Mouse (Mus musculus) CH12.LX (cell line): ENCODE data around the gene Haus2.

Experiments
- BHLHE40 ChIP-seq: IDR thresholded peaks from 2 replicates; pipeline ENCODE4 v1.6.1; 2011; ENCODE audit warnings: mild to moderate bottlenecking, low read depth, low read length, improper control_type of control experiment
- CHD1 ChIP-seq: IDR thresholded peaks from 2 replicates; pipeline ENCODE4 v1.6.1; 2012; ENCODE audit warnings: low read depth, low read length, improper control_type of control experiment, inconsistent platforms
- CHD2 ChIP-seq: IDR thresholded peaks from 2 replicates; pipeline ENCODE4 v1.6.1; 2011; ENCODE audit warnings: low read length, improper control_type of control experiment
- CTCF ChIP-seq, 2 experiments: IDR thresholded peaks in 1 of 2; conservative IDR thresholded peaks in 1 of 2; 2 replicates each; pipeline ENCODE4 v1.5.1; 2011 to 2012; ENCODE audit warnings: low read depth in 2 of 2, low read length in 2 of 2, improper control_type of control experiment in 1 of 2, inconsistent platforms in 1 of 2, mild to moderate bottlenecking in 1 of 2, moderate library complexity in 1 of 2
- EP300 ChIP-seq: IDR thresholded peaks from 2 replicates; pipeline ENCODE4 v1.6.1; 2011; ENCODE audit warnings: low read length, improper control_type of control experiment
- ETS1 ChIP-seq: conservative IDR thresholded peaks from 2 replicates; pipeline ENCODE4 v1.6.1; 2012; ENCODE audit warnings: low read depth, mild to moderate bottlenecking, inconsistent platforms, low read length, improper control_type of control experiment, moderate library complexity
- GABPA ChIP-seq: IDR thresholded peaks from 2 replicates; pipeline ENCODE4 v1.6.1; 2012; ENCODE audit warnings: low read depth, low read length, improper control_type of control experiment, inconsistent platforms; ENCODE audit not compliant: insufficient replicate concordance
- MYC ChIP-seq: IDR thresholded peaks from 2 replicates; pipeline ENCODE4 v1.6.1; 2011; ENCODE audit warnings: low read depth, mild to moderate bottlenecking, improper control_type of control experiment, low read length
- NELFE ChIP-seq: IDR thresholded peaks from 2 replicates; pipeline ENCODE4 v1.6.1; 2011; ENCODE audit warnings: low read depth, low read length, improper control_type of control experiment
- POLR2A ChIP-seq: IDR thresholded peaks from 2 replicates; pipeline ENCODE4 v1.6.1; 2011; ENCODE audit warnings: low read depth, mild to moderate bottlenecking, improper control_type of control experiment, low read length
- POLR2AphosphoS2 ChIP-seq: IDR thresholded peaks from 2 replicates; pipeline ENCODE4 v1.6.1; 2011; ENCODE audit warnings: low read depth, low read length, improper control_type of control experiment
- TCF12 ChIP-seq: IDR thresholded peaks from 2 replicates; pipeline ENCODE4 v1.6.1; 2014; ENCODE audit warnings: low read depth, mild to moderate bottlenecking, inconsistent platforms, low read length, improper control_type of control experiment

DNA sequence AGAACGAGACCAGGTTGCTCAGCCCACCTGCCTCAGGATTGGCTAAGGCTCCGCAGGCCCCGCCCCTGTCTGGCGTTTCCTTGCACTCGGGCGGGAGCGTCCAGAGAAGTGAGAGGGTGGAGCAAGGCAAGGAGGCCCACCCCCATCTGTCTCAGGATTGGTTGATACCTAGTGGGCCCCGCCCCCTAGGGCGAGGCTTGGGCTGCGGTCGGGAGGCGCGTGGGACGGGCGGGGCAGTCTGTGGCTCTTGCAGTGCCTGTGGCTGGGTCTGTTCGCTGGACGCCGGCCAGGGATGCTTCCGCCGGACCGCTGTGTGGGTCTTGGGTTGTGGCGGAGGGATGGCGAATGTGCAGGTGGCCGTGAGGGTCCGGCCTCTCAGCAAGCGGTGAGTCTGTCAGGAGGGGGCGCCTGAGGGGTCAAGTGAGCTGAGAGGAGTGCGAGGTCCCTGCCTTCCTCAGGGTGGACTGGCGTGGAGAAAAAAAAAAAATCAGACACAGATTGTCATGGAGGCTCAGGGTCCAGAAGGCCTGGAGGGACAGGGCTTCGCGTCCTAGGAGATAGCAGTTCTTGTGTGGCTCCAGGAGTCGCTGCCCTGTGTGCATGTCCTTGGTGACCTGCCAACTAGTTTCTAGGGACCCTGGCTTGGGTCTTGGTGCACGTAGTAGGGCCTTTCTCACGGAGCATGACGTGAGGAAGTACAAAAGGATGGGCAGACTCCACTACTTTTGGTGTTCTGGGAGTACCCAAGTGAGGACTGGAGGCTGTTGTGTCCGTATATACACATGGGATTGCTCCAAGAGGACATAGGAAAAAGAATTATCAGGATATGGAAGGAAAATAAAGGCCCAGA, 19.9 kb downstream of the Haus2 start, which contains the start of gene Stard9:
- TF ChIP-seq CTCF (conservative IDR thresholded peaks at IDR 0.05 in 1 of 2, IDR thresholded peaks at IDR 0.05 in 1 of 2; ENCODE audit: low read depth in 2 of 2, low read length in 2 of 2) (no peak), CHD1 (0 out of 2 replicates have a peak, but pooled peaks have one; percentile 15), TCF12 (no peak), EP300 (no peak), ETS1 (no peak), GABPA (no peak), BHLHE40 (no peak), POLR2A (peak; percentile 33; the same call in 1 of the 2 replicates), NELFE (0 out of 2 replicates have a peak, but pooled peaks have one; percentile 40), POLR2AphosphoS2 (no peak), MYC (no peak), CHD2 (no peak)
